Mouse (Mus musculus) gastrocnemius, adult 8-10 months (tissue): ENCODE results near the gene Fam13c. TPM values are rescaled to one million over a fixed set of nuclear protein-coding genes. Genes with fewer than 3 reads are reported as not detected.
"Not testable (repeated sequence)": the region's sequence is repeated elsewhere in the genome, so short reads cannot be mapped to it uniquely, and the experiment has no call there.

ENCODE experiments used
- DNase-seq, 2 experiments: peaks; one replicate each; pipeline ENCODE4 v3.0.0; 2022; ENCODE audit warnings: low spot score in 2 of 2
- total RNA-seq, 4 experiments: library from RNA; stranded (reverse); gene quantifications; 2 replicates each; pipeline ENCODE4 v1.2.4; 2022

The Fam13c gene
- 1 to 10 TPM; 4.6 to 7.6 (median 5.6) TPM for total RNA-seq

- no peak for DNase-seq
Measured at GRCm38 (mm10) chr10:70439676-70440521, at the start of gene Fam13c. Fam13c (plus strand) TSS chr10:70440481.

- DNase-seq, result no peak
Measured at GRCm38 (mm10) chr10:70395900-70396299, 44.4 kb upstream of the Fam13c start.

GRCm38 (mm10) chr10:70398224-70398623 is 42.1 kb upstream of the Fam13c start:
- DNase-seq, result no peak

GRCm38 (mm10) chr10:70402006-70402405 is 38.3 kb upstream of the Fam13c start:
- no peak for DNase-seq

- DNase-seq, result no peak
Measured at GRCm38 (mm10) chr10:70402711-70403110, 37.6 kb upstream of the Fam13c start.

- DNase-seq, result no peak
Measured at GRCm38 (mm10) chr10:70417811-70418486, 22.3 kb upstream of the Fam13c start.

GRCm38 (mm10) chr10:70419282-70420264 is 20.7 kb upstream of the Fam13c start:
- no peak for DNase-seq

GRCm38 (mm10) chr10:70426373-70426772 is 13.9 kb upstream of the Fam13c start:
- DNase-seq, result peak in 1 of 2 experiments; percentile 22

GRCm38 (mm10) chr10:70428121-70428662 is 12.1 kb upstream of the Fam13c start:
- no peak for DNase-seq

- no peak for DNase-seq
Measured at GRCm38 (mm10) chr10:70429341-70429740, 10.9 kb upstream of the Fam13c start.

GRCm38 (mm10) chr10:70433334-70433733 is 6.9 kb upstream of the Fam13c start:
- DNase-seq, result no peak

GRCm38 (mm10) chr10:70433736-70434135 is 6.5 kb upstream of the Fam13c start:
- not testable (repeated sequence) for DNase-seq

- no peak for DNase-seq
Measured at GRCm38 (mm10) chr10:70436656-70437055, 3.6 kb upstream of the Fam13c start.

- peak; percentile 20 to 55 for DNase-seq
Measured at GRCm38 (mm10) chr10:70437289-70437688, 3.0 kb upstream of the Fam13c start.

GRCm38 (mm10) chr10:70440639-70441461 is 569 bp downstream of the Fam13c start:
- peak; percentile 22 to 30 for DNase-seq

GRCm38 (mm10) chr10:70442156-70442555 is 1.9 kb downstream of the Fam13c start:
- no peak for DNase-seq

- DNase-seq, result no peak
Measured at GRCm38 (mm10) chr10:70442623-70443022, 2.3 kb downstream of the Fam13c start.

GRCm38 (mm10) chr10:70447787-70448186 is 7.5 kb downstream of the Fam13c start:
- DNase-seq, result no peak

GRCm38 (mm10) chr10:70449206-70449605 is 8.9 kb downstream of the Fam13c start:
- no peak for DNase-seq

- no peak for DNase-seq
Measured at GRCm38 (mm10) chr10:70455886-70456305, 15.6 kb downstream of the Fam13c start.
